Mouse (Mus musculus) left cerebral cortex, adult 8-10 months (tissue): ENCODE data around the gene St3gal4. TPM values are rescaled to one million over a fixed set of nuclear protein-coding genes. Genes with fewer than 3 reads are reported as not detected.
A peak's percentile ranks its signal among the peaks of the same experiment; 100 is the strongest.

Experiments
- DNase-seq, 2 experiments: peaks; one replicate each; pipeline ENCODE4 v3.0.0; 2022; ENCODE audit warnings: low spot score in 2 of 2
- total RNA-seq, 4 experiments: library from RNA; stranded (reverse); gene quantifications; 2 replicates each; pipeline ENCODE4 v1.2.4; 2022

The St3gal4 gene
- total RNA-seq, 4 experiments from 2014 or later = 26.5 to 30.4 (median 28.9) TPM

DNA sequence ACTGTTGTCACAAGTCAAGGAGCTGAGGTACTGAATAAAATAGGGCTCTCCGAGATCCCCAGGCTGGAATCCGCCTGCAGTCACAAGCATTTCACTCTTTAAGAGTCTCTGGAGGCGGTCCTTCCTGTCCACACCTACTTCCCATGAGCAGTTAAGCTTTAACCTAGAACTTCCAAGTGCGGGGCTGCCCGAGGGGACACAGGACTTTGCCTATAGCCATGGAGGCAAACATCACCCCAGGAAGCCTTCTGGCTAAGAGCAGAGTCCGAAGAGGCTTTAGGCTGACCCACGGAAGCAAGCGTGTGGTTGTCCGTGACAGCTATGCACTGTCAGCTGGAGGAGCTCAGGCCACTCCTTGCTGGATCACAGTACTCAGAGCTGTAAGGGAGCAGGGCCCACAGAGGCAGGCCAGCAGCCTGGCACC, 9.9 kb upstream of the St3gal4 start:
- DNase-seq = no peak

DNA sequence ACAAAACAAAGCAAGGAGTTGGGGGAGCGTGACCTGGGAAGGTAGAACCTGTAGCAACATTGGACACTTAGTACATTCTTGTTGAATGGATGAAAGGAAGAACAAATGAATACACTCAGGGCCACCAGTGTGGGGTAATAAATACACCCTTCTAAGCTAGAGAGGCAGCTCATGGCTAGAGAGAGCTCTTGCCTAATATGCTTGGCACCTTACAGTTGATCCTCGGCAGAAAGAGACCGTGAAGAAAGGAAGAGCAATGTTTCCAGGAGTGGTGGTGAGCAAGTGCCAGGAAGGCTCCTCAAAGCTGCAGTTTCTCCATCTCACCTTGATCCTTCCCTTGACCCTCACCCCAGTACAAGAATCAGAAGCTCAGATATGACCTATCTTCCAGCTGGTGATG, 9.5 kb upstream of the St3gal4 start:
- no peak for DNase-seq

DNA sequence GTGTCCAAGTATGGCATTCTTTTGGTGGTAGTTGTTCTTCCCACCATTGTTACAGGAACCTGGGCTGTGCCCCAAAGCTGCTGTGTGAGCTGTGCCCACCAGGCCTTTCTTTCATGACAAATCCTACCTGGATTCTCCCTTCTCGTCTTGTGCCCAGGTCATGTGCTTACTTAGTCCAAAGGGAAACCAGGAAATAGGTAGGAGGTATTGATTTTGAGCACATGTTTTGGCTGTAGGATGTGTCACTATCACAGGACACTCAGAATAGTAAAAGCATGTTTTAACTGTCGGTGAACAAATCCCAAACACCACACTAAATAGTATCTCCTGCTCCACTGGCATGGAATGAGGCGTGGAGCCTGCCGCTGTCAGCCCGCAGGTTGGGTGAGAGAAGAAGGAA, 8.5 kb upstream of the St3gal4 start:
- no peak for DNase-seq

DNA sequence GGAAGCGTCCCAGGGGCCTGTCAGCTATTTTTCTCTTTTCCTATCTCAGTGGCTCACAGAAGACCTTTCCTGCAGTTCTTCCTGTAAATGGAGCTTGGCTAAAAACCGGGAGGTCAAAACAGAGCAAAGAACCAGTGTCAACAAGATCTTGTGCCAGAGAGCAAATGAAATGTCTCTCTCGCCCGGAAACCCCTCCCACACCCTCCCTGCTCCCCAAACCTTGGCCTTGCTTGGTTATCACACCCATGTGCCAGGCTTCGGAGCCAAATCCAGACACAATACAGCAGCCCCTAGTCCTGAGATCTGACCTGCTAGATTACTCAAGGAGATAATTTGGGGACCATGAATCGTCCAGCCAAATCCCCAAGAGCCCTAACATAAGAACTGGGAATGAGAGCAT, 8.1 kb upstream of the St3gal4 start:
- DNase-seq = no peak

DNA sequence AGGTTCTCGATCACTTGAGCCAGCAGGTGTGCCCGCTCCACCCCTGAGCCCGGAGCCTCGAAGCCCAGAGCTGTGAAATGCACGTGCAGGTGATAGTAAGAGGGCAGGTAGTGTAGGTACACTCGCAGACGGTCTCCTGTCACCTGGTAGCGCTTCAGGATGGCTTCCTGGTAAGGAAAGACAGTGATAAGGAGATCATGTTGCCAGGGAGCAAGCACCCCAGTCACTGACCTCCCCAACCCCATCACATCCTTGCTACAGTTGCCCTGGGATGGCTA, 5.5 kb upstream of the St3gal4 start:
- no peak for DNase-seq

- no peak for DNase-seq
These were observed 5.0 kb upstream of the St3gal4 start for GRCm38 (mm10) chr9:35123804-35124677.

DNA sequence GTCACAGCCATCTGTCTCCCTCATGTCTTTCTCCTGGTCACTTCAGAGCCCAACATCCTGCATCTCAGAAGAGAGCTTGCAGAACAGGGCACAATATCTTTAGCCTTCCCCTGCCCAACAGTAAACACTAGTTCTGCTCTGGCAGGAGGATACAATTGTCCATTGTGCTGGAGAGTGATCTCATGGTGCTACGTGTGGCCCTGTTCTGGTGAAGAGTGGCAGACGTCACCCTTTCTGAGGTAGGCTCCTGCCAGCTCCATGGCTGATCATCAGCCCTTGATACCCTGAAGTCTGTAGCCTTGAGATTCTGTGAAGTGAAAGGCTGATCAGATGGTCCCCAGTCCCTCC, 4.4 kb upstream of the St3gal4 start:
- no peak for DNase-seq

DNA sequence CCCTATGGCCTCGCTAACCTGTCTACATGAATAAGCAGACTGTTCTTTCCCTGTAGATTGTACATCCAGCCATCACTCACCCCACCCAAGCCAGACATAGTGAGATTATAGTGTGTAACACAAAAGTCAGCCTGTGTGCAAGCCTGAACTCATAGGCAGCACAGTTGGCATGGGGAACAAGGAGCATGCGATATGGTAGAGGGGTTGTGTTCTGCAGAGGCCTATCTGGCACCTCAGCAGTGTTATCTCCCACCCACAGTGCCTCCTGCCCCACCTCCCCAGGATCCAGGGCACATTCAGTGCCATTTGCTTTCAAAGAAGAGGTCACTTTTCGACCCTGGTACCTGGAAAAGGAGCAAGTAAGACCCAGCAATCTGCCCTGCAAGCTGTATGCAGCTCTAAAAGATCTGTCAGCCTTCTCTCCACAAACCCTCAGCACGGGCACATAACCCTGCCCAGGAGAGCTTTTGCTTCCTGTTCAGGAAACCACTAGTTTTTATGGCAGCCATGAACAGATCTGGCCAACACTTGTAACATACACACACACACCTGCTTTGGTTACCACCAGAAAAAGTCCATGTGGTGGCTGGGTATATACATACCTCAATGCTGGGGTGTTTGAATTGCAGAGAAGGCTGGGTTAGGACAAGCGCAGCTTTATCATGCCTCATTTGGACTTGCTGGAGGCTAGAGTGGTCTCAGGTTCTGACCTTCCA, 3.6 kb upstream of the St3gal4 start:
- no peak for DNase-seq

DNA sequence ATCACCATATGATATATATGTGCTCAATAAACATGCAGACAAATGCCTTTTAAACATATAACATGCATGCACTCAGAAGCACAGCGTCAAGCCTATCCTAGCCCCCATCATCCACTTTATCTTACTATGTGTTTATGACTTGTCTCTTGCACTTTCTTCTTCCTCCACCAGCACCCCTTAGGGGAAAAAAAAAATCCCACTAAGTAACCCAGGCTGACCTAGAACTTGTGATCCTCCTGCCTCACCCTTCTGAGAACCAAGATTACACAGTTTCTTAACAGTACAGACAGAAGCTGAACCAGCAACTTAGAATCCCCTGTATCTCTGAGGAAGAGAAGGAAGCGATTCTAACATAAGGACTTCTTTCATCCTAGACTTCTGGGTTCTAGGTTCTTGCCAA, 505 bp downstream of the St3gal4 start:
- DNase-seq = no peak

GRCm38 (mm10) chr9:35117384-35118295, 1.4 kb downstream of the St3gal4 start:
- DNase-seq = no peak

DNA sequence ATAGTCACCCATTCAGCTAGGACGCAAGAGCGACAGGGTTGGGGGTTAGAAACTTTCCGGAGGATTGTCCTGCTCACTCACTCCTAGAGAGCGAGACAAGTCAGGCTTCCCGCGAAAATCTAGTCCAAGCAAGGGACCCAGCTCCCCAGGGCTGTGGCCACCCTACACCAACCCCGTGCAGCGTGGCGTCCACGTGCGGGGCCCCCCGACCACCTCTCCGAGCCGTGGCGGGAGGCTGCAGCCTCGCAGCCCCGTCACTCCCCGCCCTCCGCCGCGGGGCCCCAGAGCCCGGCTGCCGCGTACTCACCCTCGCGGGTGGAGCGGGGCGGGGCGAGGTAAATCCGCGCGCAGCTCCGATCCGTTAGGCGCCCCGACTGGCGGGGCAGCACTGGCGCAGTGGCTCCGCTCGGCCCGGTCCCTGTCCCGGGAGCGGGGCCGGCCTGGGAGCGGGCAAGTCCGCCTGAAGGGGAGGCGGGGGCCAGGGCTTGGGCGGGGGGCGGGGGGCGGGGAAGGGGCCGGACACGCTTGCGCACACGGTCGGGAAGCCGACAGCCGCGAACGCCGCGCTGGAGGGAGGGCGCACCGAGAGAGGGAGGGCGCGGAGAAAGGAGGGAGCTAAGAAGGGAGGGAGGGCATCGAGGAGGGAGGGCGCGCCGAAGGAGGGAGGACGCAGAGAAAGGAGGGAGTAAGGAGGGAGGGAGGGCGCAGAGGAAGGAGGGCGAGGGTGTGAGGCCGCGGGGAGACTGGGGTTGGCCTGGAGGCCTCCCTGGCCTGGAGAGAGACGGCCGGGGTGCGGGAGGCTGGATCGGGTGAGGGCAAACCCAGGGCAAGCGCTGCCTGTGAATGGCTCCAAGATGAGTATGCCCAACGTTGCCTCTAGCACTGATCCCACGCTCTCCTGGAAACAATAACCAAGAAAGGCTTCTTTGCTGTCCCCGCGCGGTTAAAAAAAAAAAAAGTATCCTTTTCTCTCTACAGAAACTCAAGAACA, 2.4 kb downstream of the St3gal4 start:
- no peak for DNase-seq

GRCm38 (mm10) chr9:35115804-35116203, 3.3 kb downstream of the St3gal4 start:
- no peak for DNase-seq

- DNase-seq = no peak
These were observed 3.8 kb downstream of the St3gal4 start for GRCm38 (mm10) chr9:35115299-35115698.

DNA sequence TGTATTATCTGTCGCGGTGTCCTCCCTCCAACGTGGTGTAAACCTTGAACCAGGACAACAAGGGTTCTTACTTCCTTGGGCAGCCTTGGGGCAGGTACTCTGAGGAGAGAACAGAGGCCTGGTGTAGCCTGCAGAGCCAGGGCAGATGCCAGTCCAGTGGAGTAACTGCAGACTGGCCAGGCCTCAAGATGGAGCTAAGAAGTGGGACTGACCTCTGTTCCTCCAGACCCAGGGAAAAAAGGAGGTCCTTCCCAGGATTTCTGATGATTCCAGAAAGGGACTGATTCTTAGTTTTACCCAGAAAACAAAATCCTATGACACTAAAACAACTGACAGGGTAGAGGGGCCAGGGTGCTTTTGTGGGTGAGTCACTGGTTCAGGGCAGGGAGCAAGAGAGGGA, 4.8 kb downstream of the St3gal4 start:
- DNase-seq = no peak

DNA sequence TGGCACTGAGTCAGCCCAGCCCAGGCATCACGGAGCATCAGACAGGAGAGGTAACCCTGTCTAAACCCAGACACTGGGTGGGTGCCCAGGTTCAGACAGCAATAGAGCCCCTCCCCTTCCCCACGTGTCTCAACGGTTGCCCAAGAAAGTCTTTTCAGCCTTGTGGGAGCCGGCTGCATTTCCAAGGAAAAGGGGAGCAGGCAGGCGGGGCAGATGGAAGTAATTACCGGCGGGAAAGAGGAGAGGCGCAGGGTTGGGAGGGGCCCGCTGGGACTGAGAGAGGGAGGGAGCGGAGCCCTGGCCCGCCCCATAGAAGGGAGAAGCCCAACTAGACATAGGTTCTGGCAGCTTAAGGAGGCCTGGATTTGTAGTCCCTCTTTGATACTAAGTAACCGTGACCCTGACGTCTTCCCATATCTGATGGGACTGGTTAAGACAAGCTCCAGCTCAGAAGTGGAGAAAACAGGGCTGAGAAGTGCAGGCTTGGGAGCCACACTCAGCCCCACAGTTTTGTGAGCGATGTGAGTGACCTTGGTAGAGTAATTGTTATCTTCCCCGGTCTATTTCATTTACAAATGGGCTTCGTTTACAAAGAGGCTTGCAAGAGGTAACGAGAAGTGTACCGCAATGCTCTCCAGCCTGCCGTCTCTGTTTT, 7.0 kb downstream of the St3gal4 start:
- no peak for DNase-seq

DNA sequence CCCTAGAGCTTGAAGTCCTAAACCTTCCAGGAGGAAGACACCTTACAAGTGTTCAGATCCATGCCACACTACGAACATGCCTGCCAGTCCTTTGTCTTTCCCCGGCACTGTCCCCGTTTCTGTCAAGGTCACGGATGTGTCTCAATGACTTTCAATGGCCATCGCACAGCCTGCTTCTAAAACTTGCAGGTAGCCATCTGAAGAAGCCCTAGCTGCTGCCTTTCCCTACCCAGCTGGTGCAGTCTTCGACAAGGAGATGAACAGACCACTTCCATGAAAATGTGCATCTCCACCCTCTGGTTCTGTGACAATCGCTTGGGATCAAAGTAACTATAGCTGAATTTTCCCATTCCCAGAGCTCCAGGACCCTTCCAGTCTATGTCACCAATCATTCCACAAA, 7.6 kb downstream of the St3gal4 start:
- no peak for DNase-seq

DNA sequence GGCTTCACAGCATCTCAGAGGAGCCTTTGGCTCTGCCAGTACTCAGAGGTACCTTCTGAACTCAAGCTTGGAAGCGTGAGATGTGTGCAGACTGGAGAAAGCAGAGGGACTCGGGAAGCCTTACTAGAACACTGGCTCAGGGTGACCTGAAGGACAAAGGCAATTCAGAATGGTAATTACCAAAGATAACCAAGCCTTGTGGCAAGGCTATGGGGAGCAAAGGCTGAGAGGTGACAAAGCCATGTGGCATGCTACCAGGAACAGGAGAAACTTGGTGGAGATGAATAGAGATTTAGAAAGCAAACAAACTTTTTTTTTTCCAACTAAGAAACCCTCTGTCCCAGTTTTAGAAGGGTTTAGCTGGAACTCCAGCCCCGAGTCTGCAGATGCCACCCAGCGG, 8.5 kb downstream of the St3gal4 start:
- no peak for DNase-seq

DNA sequence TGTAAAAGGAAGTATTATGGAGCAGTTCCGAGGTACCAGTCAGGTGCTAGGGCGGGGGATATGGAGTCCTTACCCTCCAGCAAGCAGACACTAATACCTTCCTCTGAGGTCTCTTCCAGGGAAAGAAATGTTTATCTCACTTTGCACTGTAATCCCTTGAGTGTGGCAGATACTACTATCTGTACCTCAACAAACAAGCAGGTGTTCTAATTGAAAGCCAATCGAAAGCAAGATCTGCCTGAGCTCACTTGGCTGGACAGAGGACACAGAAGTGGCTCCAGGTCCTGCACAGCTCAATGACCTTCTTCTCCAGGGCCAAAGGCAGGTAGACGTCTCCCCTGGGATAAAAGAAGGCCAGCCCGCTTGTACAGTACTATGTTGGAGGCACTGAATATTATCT, 9.0 kb downstream of the St3gal4 start:
- no peak for DNase-seq

GRCm38 (mm10) chr9:35108916-35109315, 10.2 kb downstream of the St3gal4 start:
- peak in 1 of 2 experiments; percentile 91 for DNase-seq

- DNase-seq = no peak
These were observed 11.0 kb downstream of the St3gal4 start for GRCm38 (mm10) chr9:35108066-35108465.
